Mouse (Mus musculus) kidney, postnatal 25 days (tissue): ENCODE data around the gene Gdpd3.

ENCODE experiments used
- DNase-seq, 2 experiments: peaks; one replicate each; pipeline ENCODE4 v3.0.0; 2021; ENCODE audit warnings: mixed read lengths in 2 of 2

Gdpd3 gene

GRCm38 (mm10) chr7:126791851-126792720 lies 26.0 kb downstream of the Gdpd3 start, which contains the start of gene Ppp4c:
Ppp4c (minus strand) TSS chr7:126792496.
- peak; percentile 98 to 99 for DNase-seq

GRCm38 (mm10) chr7:126792721-126793443 lies 26.7 kb downstream of the Gdpd3 start:
- DNase-seq: no peak

- no peak for DNase-seq
Measured at GRCm38 (mm10) chr7:126793456-126794270, 27.5 kb downstream of the Gdpd3 start.

DNA sequence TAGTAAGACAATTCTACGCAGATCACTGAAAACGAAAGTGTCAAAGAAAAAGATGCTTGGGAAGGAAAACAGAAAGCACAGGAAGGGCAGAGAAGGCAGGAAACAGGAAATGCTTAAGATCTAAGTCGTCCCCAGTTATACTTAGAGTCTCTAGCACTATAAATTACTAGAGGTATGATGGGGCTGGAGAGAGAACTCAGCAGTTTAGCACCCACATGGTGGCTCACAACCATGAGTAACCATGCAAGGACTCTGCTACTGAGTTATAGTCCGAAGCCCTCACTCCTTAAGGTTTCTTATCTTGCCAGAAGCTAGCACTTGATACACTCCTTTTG lies 28.1 kb downstream of the Gdpd3 start:
- no peak for DNase-seq

- DNase-seq: no peak
Measured at GRCm38 (mm10) chr7:126795387-126796317, 29.5 kb downstream of the Gdpd3 start.

DNA sequence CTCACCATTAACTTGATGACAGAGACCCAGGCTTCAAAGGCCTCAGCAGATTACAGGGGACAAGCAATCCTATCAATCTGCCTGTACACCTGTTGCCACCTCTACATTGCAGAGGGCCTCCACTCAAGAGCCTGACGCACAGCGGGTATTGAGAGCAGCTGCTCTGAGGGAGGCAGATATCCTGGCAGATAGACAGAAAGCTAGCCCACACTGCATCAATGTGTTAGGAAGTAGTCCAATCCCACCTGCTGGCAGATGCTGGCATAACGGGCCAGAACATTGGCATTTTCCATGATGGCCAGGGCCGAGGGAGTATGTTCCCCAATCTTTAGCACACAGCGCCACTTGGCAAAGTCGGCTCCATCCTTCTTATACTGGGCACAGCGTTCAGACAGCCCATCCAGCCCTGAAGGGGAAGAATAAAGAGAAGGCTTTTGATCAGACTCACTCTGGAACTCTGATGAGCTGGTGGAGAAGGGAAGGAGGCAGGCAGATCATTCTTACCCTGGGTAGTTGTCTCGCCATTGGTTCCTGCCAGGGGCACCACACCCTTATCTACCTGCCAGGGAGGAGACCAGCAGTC lies 30.3 kb downstream of the Gdpd3 start:
- peak; percentile 25 to 59 for DNase-seq

DNA sequence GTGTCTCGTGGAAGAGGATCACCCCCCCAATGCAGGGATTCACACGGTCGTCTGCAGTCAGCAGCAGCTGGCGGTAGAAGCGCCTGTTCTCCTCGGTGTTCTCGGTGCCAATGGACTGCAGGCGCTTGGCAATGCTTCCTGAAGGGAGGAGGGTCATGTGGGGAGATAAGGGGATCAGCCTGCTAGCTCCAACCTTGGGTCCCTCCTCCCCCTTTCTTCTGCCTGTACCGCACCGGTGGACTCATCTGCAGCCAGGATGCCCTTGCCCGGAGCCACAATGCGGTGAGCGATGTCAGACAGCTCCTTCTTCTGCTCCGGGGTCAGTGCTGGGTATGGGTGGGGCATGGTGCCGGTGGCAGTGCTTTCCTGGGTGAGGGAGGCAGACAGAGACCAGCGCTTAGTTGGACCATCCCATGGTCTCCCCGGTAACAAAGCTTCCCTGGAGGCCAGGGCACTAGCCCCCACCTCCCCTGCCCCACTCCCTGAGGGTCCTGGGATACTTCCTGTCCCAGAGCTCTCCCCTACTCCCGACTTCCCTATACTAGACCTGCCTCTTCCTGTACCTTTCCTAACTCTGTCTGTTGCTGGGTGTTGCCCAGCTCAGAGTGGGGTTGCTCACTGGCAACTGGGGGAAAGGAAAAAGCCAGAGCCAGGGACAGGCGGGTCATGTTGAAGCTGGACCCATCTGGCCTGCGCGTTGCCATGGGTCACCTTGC lies 31.4 kb downstream of the Gdpd3 start, which contains the start of gene Fam57b:
Fam57b (plus strand) TSS at position 258 of the 716 bp plus-strand sequence.
- DNase-seq: peak; percentile 34 to 64

DNA sequence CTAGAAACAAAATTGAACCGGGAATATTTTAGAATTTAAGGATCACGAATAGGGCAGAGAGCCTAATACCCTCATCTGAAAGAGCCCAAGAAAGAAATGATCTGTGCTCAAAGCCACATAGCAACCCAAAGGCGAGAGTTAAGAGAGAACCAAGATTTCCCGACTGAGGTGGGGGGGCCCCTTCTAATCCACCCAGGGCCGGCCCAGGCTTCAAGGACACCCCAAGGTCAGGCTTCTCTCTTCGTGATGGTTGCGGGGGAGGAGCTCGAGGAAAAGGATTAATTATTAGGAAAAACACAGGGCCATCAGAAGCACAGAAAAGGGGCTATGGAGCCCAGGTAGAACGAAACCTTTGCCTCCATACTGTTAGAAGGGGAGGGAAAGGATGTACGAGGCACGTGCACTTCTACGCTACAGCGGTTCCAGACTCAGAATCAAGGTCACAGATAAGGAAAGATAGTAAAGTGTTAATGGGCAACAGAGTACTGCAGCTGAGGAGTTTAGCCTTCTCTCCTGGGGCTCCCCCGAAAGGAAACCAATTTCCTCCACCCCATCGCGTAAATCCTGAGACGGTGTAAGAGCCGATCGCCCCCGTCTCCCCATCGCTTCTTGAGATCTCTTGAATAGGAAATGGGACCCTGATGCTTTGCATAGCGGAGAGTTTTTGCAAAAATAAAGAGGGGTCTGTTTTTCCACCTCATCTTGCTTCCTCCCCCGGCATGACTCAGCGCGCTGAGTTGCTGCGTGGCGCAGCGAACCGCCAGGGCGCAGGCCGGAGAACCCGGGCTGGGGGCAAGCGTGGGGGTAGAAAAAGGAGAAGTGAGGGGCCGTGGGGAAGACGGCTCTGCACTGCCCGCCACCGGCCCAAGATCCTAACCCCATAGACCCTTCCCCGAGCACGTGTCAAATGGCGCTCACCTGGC lies 32.3 kb downstream of the Gdpd3 start:
- DNase-seq: peak; percentile 68 to 72

DNA sequence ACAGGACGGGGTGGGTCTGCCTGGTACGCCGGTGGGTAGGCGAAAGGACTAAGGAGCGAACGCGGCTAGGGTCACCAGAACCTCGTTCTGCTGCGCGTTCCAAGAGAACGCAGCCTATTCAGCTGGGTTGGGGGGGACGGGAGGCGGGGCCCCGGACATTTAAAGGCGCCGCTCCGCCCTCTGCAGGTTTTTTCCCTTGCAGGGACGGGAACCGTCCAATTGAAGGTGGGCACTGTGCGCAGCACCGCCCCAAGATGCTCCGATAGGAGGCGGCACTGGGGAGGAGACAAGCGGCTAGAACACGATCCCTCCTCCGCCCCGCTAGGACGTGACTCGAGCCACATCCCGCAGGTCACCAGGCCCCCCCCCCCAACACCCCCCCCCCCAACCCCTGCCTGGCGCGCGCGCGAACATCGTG lies 32.9 kb downstream of the Gdpd3 start:
- DNase-seq: peak; percentile 98 to 99

DNA sequence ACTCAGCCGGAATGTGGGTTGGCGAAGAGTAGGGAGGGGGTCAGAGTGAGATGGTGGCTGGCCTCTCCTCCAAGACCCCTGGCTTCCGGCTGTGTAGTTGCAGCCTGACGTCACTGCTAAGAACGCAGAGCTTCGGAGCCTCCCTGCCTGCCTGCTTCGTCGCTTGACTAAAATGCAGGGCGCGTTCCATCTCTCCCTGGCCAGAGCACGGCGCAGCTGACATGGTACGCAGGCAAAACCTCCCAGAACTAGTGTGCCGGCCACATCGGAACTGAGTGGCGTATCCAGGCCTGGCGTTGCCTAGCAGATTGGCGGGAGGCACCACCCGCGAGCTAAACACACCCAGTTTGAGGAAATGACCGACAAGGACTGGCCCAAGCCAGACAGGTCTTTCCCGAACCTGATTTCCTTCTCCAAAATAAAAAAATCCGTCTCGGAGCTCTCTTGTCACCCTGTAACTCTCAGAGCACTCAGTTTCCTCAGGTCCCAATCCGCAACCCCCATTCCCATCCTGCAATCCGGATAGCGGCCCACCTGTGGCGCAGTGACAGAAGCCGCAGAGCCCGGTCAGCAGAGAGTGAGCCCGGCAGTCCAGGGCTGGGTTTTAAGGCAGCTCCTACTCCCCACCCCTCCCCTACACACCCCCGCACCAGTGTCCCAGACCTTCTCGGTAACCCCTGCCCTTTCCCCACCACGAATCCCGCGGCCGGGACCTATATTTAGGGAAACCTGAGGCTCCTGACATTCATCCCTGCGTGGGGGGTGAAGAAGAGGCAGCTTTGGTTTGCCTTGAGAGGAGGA lies 33.5 kb downstream of the Gdpd3 start:
- no peak for DNase-seq

DNA sequence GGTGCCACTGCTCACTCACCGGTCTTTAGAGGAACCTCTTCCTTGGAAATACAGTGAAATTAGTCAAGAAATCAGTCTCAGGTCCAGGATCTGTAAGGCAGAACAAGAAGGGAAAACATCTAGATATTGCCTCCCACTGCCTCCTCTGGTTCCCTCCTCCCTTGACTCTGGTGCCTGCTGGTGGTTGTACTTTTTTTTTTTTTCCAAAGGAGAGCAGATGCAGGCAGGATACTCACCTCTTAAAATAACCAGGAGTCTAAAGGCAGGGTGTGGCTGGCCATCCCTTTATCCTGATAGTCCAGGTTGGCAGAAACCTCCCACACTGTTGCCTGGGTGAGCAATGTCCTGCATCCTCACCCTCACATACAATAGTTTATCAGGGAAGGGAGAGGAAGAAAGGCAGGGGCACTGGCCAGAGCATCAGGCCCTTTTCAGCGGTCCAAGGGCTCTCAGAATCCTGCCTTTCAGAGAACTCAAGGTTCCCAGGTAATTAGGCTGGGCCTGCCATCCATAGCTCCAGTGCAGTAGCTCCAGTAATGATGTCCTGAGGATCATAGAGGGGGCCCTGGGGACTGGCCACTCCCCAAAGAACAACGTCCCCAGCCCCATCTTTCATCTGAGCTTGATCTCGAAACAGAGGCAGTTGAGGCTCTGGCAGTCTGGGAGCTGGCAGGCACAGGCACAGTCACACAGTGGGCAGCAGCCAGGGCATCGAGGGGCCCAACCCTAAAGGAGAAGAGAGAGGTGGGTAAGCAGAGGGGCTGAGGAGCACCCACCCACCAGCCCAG lies 34.3 kb downstream of the Gdpd3 start:
- no peak for DNase-seq

DNA sequence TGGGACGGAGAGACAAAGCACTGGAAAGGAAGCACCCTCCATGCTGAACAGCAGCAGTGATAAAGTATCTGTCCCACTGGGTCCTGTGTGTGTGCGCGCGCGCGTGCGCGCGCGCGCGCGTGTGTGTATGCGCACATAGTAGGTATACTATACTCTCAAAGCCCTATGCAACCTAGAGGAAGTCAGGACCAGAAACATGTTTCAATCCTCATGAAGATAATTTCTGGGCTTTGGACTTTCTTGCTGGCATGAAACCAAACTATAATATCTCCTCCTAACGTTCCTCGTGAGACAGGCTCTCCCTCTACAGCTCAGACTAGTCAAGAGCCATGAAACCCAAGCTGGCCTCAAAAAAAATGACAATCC lies 34.9 kb downstream of the Gdpd3 start:
- DNase-seq: no peak

DNA sequence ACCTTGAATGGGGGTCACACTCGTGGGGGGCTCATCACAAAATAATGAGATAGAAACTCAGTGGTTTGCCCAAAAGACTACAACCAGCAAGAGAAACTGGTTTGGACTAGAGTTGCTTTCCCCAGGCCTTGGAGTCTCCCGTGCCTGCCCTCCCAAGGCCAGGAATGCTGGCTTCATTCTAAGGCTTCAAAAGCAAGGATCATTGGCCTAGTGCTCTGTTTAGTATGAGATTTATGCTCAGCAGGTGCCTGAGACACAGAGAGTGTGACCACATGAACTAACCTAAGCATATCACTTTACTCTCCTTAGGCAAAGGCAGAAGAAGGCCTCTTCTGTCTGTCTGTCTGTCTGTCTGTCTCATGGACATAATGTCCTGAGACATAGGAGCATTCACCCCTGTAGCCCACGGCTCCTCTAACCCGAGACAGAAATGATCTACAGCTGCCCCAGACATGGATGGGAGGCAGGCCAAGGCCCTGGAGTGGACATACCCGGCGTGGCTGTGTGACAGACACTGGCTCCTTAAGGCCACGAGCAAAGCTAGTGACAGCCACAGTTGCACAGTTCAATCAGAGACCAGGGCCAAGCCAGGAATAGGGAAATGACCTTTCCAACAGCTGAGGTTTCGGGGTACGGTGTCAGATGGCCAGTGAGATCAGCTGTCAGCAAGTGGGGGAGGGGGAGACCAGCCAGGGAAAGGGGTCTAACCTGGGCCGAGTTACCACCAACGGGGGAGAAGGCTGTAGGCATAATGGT lies 36.2 kb downstream of the Gdpd3 start:
- no peak for DNase-seq

DNA sequence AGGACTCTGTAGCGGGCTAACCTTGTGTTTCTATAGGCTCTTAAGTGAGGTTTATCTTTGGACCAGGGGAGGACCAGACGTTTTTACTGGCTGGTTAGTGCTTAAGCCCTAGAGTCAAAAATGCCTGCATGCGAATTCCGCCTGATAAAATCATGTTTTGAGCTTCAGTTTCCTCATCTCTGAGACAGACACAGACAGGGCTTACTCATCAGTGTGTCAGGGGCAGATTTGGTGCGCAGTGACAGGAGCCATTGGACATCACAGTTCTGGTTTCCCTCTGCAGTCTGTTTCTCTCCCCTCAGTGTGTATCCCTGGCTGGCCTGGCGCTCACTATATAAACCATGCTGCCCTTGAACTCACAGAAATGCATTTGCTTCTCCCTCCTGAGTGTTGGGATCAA lies 37.0 kb downstream of the Gdpd3 start:
- DNase-seq: no peak

GRCm38 (mm10) chr7:126803751-126804150 lies 37.6 kb downstream of the Gdpd3 start:
- no peak for DNase-seq

DNA sequence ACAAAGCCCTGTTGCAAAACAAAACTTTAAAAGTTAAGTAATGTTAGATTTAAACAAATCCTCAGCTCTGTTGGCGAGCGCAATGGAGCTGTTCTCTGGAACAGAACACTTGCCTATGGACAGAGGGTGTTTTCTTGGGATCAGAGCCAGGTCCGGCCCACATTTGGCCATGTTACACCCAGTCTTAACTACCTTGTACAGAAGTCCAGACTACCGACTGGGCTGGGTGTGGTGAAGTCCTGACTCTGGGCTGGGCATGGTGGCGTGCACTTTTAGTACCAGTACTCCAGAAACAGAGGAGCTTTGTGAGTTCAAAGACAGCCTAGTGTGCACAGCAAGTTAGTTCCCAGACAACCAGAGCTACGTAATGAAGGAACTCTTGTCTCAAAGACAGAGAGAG lies 40.8 kb downstream of the Gdpd3 start:
- DNase-seq: peak; percentile 71 to 84

- no peak for DNase-seq
Measured at GRCm38 (mm10) chr7:126807405-126807804, 41.3 kb downstream of the Gdpd3 start.
